Mouse (Mus musculus) intestine, embryonic 16.5 days (tissue): ENCODE results near the gene Dync1li2. TPM values are rescaled to one million over a fixed set of nuclear protein-coding genes. Genes with fewer than 3 reads are reported as not detected.

Source experiments
- ATAC-seq: fragments of 200-750 bp; cut with Nextera tagmentation; 2 replicates; pipeline ENCODE4 v1.8.0; 2017; ENCODE audit warnings: moderate TSS enrichment, moderate library complexity
- H3K27ac ChIP-seq: fragments of 300-500 bp; sonication (generic); 2 replicates; pipeline ENCODE4 v1.5.1; 2014; ENCODE audit warnings: mild to moderate bottlenecking, low read length
- H3K27me3 ChIP-seq: fragments of 300-500 bp; sonication (generic); replicated peaks from 2 replicates; pipeline ENCODE4 v1.6.1; 2014; ENCODE audit warnings: low read length, control low read depth, mixed read lengths; ENCODE audit not compliant: control insufficient read depth, insufficient read depth
- H3K36me3 ChIP-seq: fragments of 300-500 bp; sonication (generic); 2 replicates; pipeline ENCODE4 v1.6.1; 2014; ENCODE audit warnings: low read length, control low read depth; ENCODE audit not compliant: control insufficient read depth, insufficient read depth
- H3K4me1 ChIP-seq: fragments of 300-500 bp; sonication (generic); 2 replicates; pipeline ENCODE4 v1.6.1; 2014; ENCODE audit warnings: low read length, control low read depth, mixed read lengths; ENCODE audit not compliant: control insufficient read depth, insufficient read depth
- H3K4me2 ChIP-seq: fragments of 300-500 bp; sonication (generic); 2 replicates; pipeline ENCODE4 v1.6.1; 2014; ENCODE audit warnings: low read depth, low read length, control low read depth
- H3K4me3 ChIP-seq: fragments of 300-500 bp; sonication (generic); 2 replicates; pipeline ENCODE4 v1.5.1; 2014; ENCODE audit warnings: mild to moderate bottlenecking, low read length
- H3K9ac ChIP-seq: fragments of 300-500 bp; sonication (generic); 2 replicates; pipeline ENCODE4 v1.6.1; 2014; ENCODE audit warnings: low read depth, low read length
- H3K9me3 ChIP-seq: fragments of 300-500 bp; sonication (generic); 2 replicates; pipeline ENCODE4 v1.6.1; 2016; ENCODE audit warnings: low read length, control low read depth; ENCODE audit not compliant: control insufficient read depth
- WGBS: fragments of 180-500 bp; shearing (Covaris S2); extraction: QIAGEN DNeasy Blood & Tissue Kit; methylation state at CpG from one replicate; pipeline ENCODE4 v1.1.7; 2014; 5-methylcytosine and 5-hydroxymethylcytosine counted together
- polyA plus RNA-seq: library from polyadenylated mRNA; unstranded; fragments of >200 nt; fragmentation: Nextera tagmentation; extraction: Ambion mirVana; gene quantifications from 2 replicates; pipeline ENCODE4 v1.2.1, GENCODE M21; 2015

Dync1li2 gene
- polyA plus RNA-seq, 1 experiment from 2014 or later = 38.7 TPM

DNA sequence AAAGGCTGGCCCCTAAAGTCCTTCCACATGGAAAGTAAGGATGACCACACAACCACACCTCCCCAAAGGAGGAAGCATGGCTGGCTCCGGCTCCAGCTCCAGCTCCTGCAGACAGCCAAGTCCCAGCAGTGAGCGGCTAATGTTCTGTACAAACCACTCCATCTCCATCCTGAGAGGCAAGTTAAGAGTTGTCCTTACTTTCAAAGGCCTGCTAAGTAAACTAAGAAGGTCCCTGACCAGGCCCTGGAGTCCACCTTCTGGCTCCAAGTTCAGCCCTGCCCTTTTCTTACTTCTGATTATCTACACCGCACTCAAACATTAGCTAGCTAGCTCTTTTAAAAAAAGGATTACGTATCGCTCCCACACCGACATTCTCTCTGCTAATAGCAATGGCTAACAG, 49.1 kb downstream of the Dync1li2 start:
- no peaks in the 10 kb centered on the region for H3K27me3 ChIP-seq
- peak overlapping the region; percentile 95 for H3K9ac ChIP-seq
- peak overlapping the region; percentile 91 for H3K27ac ChIP-seq
- ATAC-seq = no peak
- H3K4me2 ChIP-seq = peak overlapping the region; percentile 87
- peak overlapping the region; percentile 85 for H3K4me3 ChIP-seq
- peaks cover 26% of the 10 kb centered on the region for H3K4me1 ChIP-seq
- 49% methylated on average over 6 of the region's 6 CpGs for WGBS
- peaks cover 5% of the 10 kb centered on the region; the same call in 1 of the 2 replicates for H3K9me3 ChIP-seq
- no peaks in the 10 kb centered on the region for H3K36me3 ChIP-seq

DNA sequence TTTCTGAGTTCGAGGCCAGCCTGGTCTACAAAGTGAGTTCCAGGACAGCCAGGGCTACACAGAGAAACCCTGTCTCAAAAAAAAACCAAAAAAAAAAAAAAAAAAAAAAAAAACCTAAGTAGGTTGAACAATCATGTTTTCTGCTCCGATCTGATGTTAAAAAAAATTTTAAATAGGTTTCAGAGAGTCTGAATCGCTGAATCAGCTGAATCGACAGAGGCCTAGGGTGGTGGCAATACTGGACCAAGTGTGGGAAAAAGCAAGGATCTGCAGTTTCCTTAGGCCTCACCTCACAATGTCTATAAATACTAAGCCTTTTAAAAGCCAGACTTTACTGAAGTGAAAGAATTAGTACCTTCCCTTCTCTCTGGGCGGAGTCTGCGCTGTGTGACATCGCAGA, 49.7 kb downstream of the Dync1li2 start:
- H3K27me3 ChIP-seq = no peaks in the 10 kb centered on the region
- peaks cover 28% of the 10 kb centered on the region for H3K4me1 ChIP-seq
- peak overlapping the region; percentile 91 for H3K27ac ChIP-seq
- peak overlapping the region; percentile 85 for H3K4me3 ChIP-seq
- peak overlapping the region; percentile 87 for H3K4me2 ChIP-seq
- H3K36me3 ChIP-seq = no peaks in the 10 kb centered on the region
- ATAC-seq = no peak
- WGBS = 79% methylated on average over 6 of the region's 7 CpGs
- 0 out of 2 replicates have a peak overlapping the region, but pooled peaks have one; percentile 95 for H3K9ac ChIP-seq
- peaks cover 4% of the 10 kb centered on the region; the same call in 1 of the 2 replicates for H3K9me3 ChIP-seq

DNA sequence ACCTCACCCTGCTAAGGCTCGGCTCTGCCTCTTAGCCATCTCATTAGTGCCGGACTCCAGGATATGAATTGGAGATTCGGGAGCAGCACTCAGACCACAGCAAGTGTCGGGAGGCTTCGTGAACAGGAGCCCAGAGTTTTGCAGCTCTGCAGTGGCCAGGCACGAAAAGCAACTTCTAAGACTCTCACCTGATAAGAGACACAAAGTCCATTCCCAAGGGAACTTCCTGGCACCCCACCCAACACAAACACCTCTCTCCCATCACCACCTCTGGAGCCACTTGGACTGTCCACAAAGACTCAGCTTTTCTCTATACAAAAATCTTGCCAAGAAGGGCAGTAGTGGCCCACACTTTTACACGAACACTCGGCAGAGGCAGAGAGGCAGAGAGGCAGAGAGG, 52.6 kb downstream of the Dync1li2 start:
- ATAC-seq = peak; percentile 70
- peak overlapping the region; percentile 86 for H3K27ac ChIP-seq
- H3K4me2 ChIP-seq = peak overlapping the region; percentile 28

DNA sequence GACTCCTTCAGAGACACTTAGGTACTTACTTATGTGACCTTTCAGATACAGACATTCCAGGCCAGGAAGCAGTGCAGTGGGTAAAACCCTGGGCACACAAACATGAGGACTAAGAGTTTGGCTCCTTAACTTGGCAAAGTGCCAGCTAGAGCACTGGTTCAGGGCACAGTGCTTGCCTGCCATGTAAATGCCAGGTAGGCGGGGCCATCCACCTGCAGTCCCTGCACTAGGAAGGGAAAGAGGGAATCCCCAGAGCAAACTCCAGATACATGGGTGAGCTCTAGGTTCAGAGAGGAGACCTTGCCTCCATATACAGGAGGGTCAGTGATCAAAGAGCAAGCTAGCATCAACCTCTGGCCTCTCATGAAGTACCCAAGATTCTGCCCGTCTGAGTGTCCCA, 54.9 kb downstream of the Dync1li2 start:
- H3K4me2 ChIP-seq = no peak overlapping the region
- WGBS = 70% methylated on average over 2 of the region's 2 CpGs
- no peaks in the 10 kb centered on the region for H3K36me3 ChIP-seq
- H3K27ac ChIP-seq = peak overlapping the region; percentile 57
- H3K4me3 ChIP-seq = no peak overlapping the region
- H3K4me1 ChIP-seq = peaks cover 57% of the 10 kb centered on the region
- ATAC-seq = peak; percentile 54
- no peaks in the 10 kb centered on the region for H3K27me3 ChIP-seq
- no peak overlapping the region for H3K9ac ChIP-seq
- H3K9me3 ChIP-seq = no peaks in the 10 kb centered on the region

More for the DNA sequence above, 52.6 kb downstream of the Dync1li2 start:
- Histone ChIP-seq H3K4me1 (peaks cover 52% of the 10 kb centered on the region), H3K9ac (peak overlapping the region; percentile 41), H3K27me3 (no peaks in the 10 kb centered on the region), H3K9me3 (no peaks in the 10 kb centered on the region), H3K36me3 (no peaks in the 10 kb centered on the region), H3K4me3 (0 out of 2 replicates have a peak overlapping the region, but pooled peaks have one; percentile 2)
- 55% methylated on average over 8 of the region's 8 CpGs for WGBS

DNA sequence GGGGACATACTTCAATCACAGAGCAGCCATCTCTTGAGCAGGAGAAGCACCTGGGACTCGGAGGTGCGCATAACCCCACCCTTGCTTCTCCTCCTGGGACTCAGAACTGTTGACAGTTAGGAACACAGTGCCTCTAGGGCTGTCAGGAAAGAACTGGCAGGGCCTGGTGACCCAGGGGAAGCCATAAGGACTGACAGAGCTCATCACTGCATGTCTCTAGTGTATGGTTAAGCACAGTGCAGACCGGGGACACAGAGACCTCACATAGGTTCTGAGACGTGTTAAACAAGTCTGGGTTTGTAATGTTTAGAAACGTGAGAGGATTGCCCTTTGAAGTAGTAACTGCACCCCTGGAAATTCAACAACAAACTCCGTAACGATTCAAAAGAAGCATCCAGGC, 55.3 kb downstream of the Dync1li2 start:
- peaks cover 61% of the 10 kb centered on the region for H3K4me1 ChIP-seq

DNA sequence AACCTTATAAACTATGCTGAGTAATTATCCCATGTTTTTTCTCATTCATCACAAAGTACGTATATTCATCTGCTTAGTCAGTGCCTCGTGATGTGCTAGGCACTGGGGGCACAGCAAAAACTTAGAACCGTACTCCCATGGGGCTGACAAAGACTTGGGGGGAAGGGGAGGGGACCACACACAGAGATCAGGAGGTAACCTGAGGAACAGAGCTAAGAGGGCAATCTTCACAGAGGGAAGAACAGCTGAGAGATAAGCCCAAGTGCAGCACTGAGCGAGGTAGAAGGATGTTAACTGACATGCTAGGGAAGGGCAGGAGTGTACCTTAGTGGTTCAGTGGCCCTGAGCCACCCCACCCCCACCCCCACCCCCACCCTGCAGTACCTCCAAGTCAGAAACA, 56.2 kb downstream of the Dync1li2 start:
- 31% methylated on average over 4 of the region's 4 CpGs for WGBS
- ATAC-seq = no peak
- Histone ChIP-seq H3K9me3 (no peaks in the 10 kb centered on the region), H3K36me3 (no peaks in the 10 kb centered on the region), H3K4me1 (peaks cover 62% of the 10 kb centered on the region), H3K27me3 (no peaks in the 10 kb centered on the region), H3K4me3 (no peak overlapping the region), H3K27ac (no peak overlapping the region), H3K9ac (no peak overlapping the region), H3K4me2 (no peak overlapping the region)

More for the DNA sequence above, 55.3 kb downstream of the Dync1li2 start:
- 47% methylated on average over 7 of the region's 7 CpGs for WGBS
- Histone ChIP-seq H3K9me3 (no peaks in the 10 kb centered on the region), H3K4me3 (no peak overlapping the region), H3K36me3 (no peaks in the 10 kb centered on the region), H3K27me3 (no peaks in the 10 kb centered on the region), H3K27ac (peak overlapping the region; percentile 57), H3K4me2 (no peak overlapping the region), H3K9ac (no peak overlapping the region)
- ATAC-seq = no peak

DNA sequence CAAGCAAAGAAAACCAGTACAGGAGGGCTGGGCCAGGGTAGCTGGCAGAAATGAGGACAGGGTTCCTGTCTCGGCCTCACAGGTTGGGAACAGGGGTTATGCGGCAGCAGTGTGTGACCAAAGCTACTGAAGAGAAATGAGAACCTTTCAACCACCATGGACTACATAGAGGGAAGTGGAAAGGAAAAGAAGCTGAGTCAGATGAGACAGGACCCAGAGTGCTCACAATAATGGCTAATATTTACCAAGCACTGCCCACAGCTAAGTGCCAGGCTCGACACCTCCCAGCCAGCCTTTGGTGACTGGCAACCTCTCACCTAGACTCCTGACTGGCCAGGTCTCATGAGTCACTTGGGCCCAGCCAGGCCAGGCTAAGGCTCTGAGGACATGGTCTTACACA, 58.9 kb downstream of the Dync1li2 start:
- Histone ChIP-seq H3K4me1 (peaks cover 76% of the 10 kb centered on the region), H3K9ac (no peak overlapping the region), H3K4me3 (no peak overlapping the region), H3K36me3 (no peaks in the 10 kb centered on the region), H3K4me2 (no peak overlapping the region), H3K9me3 (no peaks in the 10 kb centered on the region), H3K27ac (peak overlapping the region; percentile 69), H3K27me3 (no peaks in the 10 kb centered on the region)
- ATAC-seq = peak; percentile 30
- 74% methylated on average over 3 of the region's 3 CpGs for WGBS

DNA sequence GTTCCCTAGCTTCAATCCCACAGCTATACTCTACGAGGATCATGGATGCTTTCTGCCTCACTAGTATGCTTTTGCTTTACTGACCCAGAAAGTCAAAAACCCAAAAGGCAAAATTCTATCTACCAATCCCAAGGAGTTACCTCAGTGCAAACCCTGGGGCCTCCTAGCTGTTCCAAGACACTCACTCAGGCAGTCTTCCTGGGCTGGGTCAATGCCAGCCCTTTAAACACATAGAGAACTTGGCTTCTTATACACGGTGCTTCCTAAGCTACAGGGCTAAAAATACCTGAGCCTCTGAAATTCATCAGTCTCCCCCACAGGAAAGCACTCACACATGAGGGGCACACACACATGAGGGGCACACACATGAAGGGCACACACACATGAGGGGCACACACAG, 59.6 kb downstream of the Dync1li2 start:
- H3K27me3 ChIP-seq = no peaks in the 10 kb centered on the region
- peak overlapping the region; percentile 69 for H3K27ac ChIP-seq
- no peak overlapping the region for H3K4me3 ChIP-seq
- no peaks in the 10 kb centered on the region for H3K9me3 ChIP-seq
- no peak overlapping the region for H3K9ac ChIP-seq
- H3K4me2 ChIP-seq = no peak overlapping the region
- 64% methylated on average over 2 of the region's 2 CpGs for WGBS
- H3K36me3 ChIP-seq = no peaks in the 10 kb centered on the region
- H3K4me1 ChIP-seq = peaks cover 76% of the 10 kb centered on the region
- ATAC-seq = no peak

DNA sequence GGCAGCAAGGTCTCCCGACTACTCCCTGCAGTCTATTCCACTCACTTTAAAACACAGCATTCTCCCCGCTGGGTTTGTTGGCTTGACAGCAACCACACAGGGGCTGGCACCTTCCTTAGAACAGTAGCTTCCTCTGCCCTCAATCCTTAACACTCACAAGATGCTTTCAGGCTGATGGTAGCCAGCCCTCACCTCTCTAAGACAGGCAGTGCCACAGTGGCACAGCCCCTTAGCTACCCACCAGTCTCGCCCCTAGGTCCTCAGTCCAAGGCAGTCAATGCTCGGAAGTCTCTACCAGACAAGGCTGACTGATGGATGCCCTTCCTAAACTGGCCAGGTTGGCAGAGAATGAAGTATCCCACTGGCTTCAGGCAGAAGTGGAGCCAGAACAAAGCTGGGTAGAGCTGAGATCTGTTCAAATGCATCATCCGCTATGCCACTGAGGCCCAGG, 61.9 kb downstream of the Dync1li2 start:
- H3K4me3 ChIP-seq = no peak overlapping the region

DNA sequence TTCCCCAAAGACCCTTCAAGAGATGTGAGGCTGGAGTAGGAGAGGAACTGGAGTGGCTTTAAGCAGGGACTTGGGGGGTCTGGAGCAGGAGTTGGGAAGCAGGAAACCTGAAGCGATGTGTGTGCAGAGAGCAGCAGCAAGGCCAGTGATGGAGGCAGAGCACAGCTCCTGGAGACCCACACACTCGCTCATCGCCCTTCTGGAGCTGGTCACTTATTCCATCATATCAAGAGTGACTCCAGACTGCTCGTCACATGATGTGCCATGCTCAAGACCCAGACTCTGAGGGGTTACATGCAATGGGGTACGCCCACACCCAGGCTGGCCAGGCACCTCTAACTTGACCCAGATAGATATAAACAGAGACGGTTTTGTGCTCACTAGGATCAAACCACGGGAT, 62.6 kb downstream of the Dync1li2 start:
- no peak overlapping the region for H3K4me2 ChIP-seq
- H3K4me3 ChIP-seq = no peak overlapping the region
- no peaks in the 10 kb centered on the region for H3K9me3 ChIP-seq
- ATAC-seq = no peak
- no peaks in the 10 kb centered on the region for H3K27me3 ChIP-seq
- H3K9ac ChIP-seq = 0 out of 2 replicates have a peak overlapping the region, but pooled peaks have one; percentile 29
- WGBS = 79% methylated on average over 7 of the region's 7 CpGs
- no peak overlapping the region for H3K27ac ChIP-seq
- H3K4me1 ChIP-seq = peaks cover 65% of the 10 kb centered on the region
- no peaks in the 10 kb centered on the region for H3K36me3 ChIP-seq

More for the DNA sequence above, 61.9 kb downstream of the Dync1li2 start:
- Histone ChIP-seq H3K4me2 (no peak overlapping the region), H3K36me3 (no peaks in the 10 kb centered on the region), H3K4me1 (peaks cover 65% of the 10 kb centered on the region), H3K9ac (peak overlapping the region; percentile 29; the same call in 1 of the 2 replicates), H3K27ac (no peak overlapping the region), H3K27me3 (no peaks in the 10 kb centered on the region), H3K9me3 (no peaks in the 10 kb centered on the region)
- 79% methylated on average over 5 of the region's 5 CpGs for WGBS
- ATAC-seq = no peak
